Mouse (Mus musculus) CH12.LX (cell line): ENCODE results near the gene Elof1. TPM values are rescaled to one million over a fixed set of nuclear protein-coding genes. Genes with fewer than 3 reads are reported as not detected.

Experiments
- DNase-seq: peaks from one replicate; pipeline ENCODE4 v3.0.0-alpha.2; 2013; ENCODE audit errors: extremely low read depth
- H3K27ac ChIP-seq: 2 replicates; pipeline ENCODE4 v1.5.1; 2012; ENCODE audit warnings: low read depth, mild to moderate bottlenecking, control low read depth, moderate library complexity; ENCODE audit not compliant: insufficient read depth
- H3K27me3 ChIP-seq: replicated peaks from 2 replicates; pipeline ENCODE3; 2012; ENCODE audit warnings: inconsistent platforms
- H3K36me3 ChIP-seq, 2 experiments: replicated peaks in 1 of 2; 2 replicates each; pipeline versions ENCODE3 to v1.6.1; 2012; ENCODE audit warnings: inconsistent platforms in 1 of 2, low read length in 1 of 2, mild to moderate bottlenecking in 1 of 2, mixed read lengths in 1 of 2, moderate library complexity in 1 of 2; ENCODE audit not compliant: control insufficient read depth in 1 of 2, insufficient read depth in 1 of 2
- H3K4me1 ChIP-seq, 2 experiments: 2 replicates each; pipeline ENCODE4 v1.6.1; 2012; ENCODE audit warnings: inconsistent platforms in 1 of 2, moderate library complexity in 1 of 2; ENCODE audit not compliant: insufficient read depth in 2 of 2, control insufficient read depth in 1 of 2
- H3K4me2 ChIP-seq: 2 replicates; pipeline ENCODE4 v1.6.1; 2012; ENCODE audit warnings: low read depth, mild to moderate bottlenecking, control low read depth; ENCODE audit not compliant: poor library complexity, insufficient read depth, severe bottlenecking
- H3K4me3 ChIP-seq, 3 experiments: fragments of 150-350 bp in 1 of 3; sonication (generic) in 1 of 3; replicated peaks in 1 of 3; 2 replicates each; pipeline versions ENCODE3 to v1.5.1; 2011 to 2012; ENCODE audit warnings: low read depth in 2 of 3, low read length in 2 of 3, mild to moderate bottlenecking in 2 of 3, moderate library complexity in 2 of 3, control low read depth in 1 of 3, improper control_type of control experiment in 1 of 3, inconsistent platforms in 1 of 3, mixed read lengths in 1 of 3; ENCODE audit not compliant: poor library complexity in 1 of 3
- H3K79me2 ChIP-seq: replicated peaks from 2 replicates; pipeline ENCODE4 v1.6.1; 2012; ENCODE audit warnings: mild to moderate bottlenecking, moderate library complexity; ENCODE audit not compliant: control insufficient read depth, poor library complexity, insufficient read depth, severe bottlenecking; ENCODE audit errors: extremely low read depth
- H3K9ac ChIP-seq: 2 replicates; pipeline ENCODE4 v1.6.1; 2012; ENCODE audit warnings: low read depth, mild to moderate bottlenecking, control low read depth, moderate library complexity; ENCODE audit not compliant: insufficient read depth
- H3K9me3 ChIP-seq: replicated peaks from 2 replicates; pipeline ENCODE3; 2012; ENCODE audit warnings: low read length, inconsistent platforms, mixed read lengths
- BHLHE40 ChIP-seq: IDR thresholded peaks from 2 replicates; pipeline ENCODE4 v1.6.1; 2011; ENCODE audit warnings: mild to moderate bottlenecking, low read depth, low read length, improper control_type of control experiment
- CHD2 ChIP-seq: IDR thresholded peaks from 2 replicates; pipeline ENCODE4 v1.6.1; 2011; ENCODE audit warnings: low read length, improper control_type of control experiment
- CTCF ChIP-seq, 2 experiments: IDR thresholded peaks in 1 of 2; conservative IDR thresholded peaks in 1 of 2; 2 replicates each; pipeline ENCODE4 v1.5.1; 2011 to 2012; ENCODE audit warnings: low read depth in 2 of 2, low read length in 2 of 2, improper control_type of control experiment in 1 of 2, inconsistent platforms in 1 of 2, mild to moderate bottlenecking in 1 of 2, moderate library complexity in 1 of 2
- ELF1 ChIP-seq: IDR thresholded peaks from 2 replicates; pipeline ENCODE4 v1.6.1; 2014; ENCODE audit warnings: low read depth, mild to moderate bottlenecking, inconsistent platforms, low read length, improper control_type of control experiment
- HCFC1 ChIP-seq: IDR thresholded peaks from 2 replicates; pipeline ENCODE4 v1.6.1; 2012; ENCODE audit warnings: low read depth, mild to moderate bottlenecking, inconsistent platforms, low read length, improper control_type of control experiment
- IRF4 ChIP-seq: IDR thresholded peaks from 2 replicates; pipeline ENCODE4 v1.6.1; 2014; ENCODE audit warnings: low read depth, mild to moderate bottlenecking, inconsistent platforms, low read length, improper control_type of control experiment
- JUND ChIP-seq: conservative IDR thresholded peaks from 2 replicates; pipeline ENCODE4 v1.6.1; 2011; ENCODE audit warnings: low read depth, low read length, improper control_type of control experiment
- KAT2A ChIP-seq: IDR thresholded peaks from 2 replicates; pipeline ENCODE4 v1.6.1; 2012; ENCODE audit warnings: low read length, improper control_type of control experiment, inconsistent platforms; ENCODE audit not compliant: insufficient replicate concordance
- MAFK ChIP-seq: IDR thresholded peaks from 2 replicates; pipeline ENCODE4 v1.6.1; 2011; ENCODE audit warnings: low read length, improper control_type of control experiment; ENCODE audit not compliant: insufficient replicate concordance
- MAX ChIP-seq: IDR thresholded peaks from 2 replicates; pipeline ENCODE4 v1.6.1; 2011; ENCODE audit warnings: low read length, improper control_type of control experiment
- MAZ ChIP-seq: IDR thresholded peaks from 2 replicates; pipeline ENCODE4 v1.6.1; 2012; ENCODE audit warnings: low read depth, mild to moderate bottlenecking, inconsistent platforms, low read length, improper control_type of control experiment, moderate library complexity
- MXI1 ChIP-seq: IDR thresholded peaks from 2 replicates; pipeline ENCODE4 v1.6.1; 2011; ENCODE audit warnings: mild to moderate bottlenecking, low read depth, low read length, improper control_type of control experiment
- MYC ChIP-seq: IDR thresholded peaks from 2 replicates; pipeline ENCODE4 v1.6.1; 2011; ENCODE audit warnings: low read depth, mild to moderate bottlenecking, improper control_type of control experiment, low read length
- NELFE ChIP-seq: IDR thresholded peaks from 2 replicates; pipeline ENCODE4 v1.6.1; 2011; ENCODE audit warnings: low read depth, low read length, improper control_type of control experiment
- NRF1 ChIP-seq: IDR thresholded peaks from 2 replicates; pipeline ENCODE4 v1.6.1; 2014; ENCODE audit warnings: low read depth, mild to moderate bottlenecking, inconsistent platforms, low read length, improper control_type of control experiment, moderate library complexity
- POLR2A ChIP-seq: IDR thresholded peaks from 2 replicates; pipeline ENCODE4 v1.6.1; 2011; ENCODE audit warnings: low read depth, mild to moderate bottlenecking, improper control_type of control experiment, low read length
- POLR2AphosphoS2 ChIP-seq: IDR thresholded peaks from 2 replicates; pipeline ENCODE4 v1.6.1; 2011; ENCODE audit warnings: low read depth, low read length, improper control_type of control experiment
- RAD21 ChIP-seq: IDR thresholded peaks from 2 replicates; pipeline ENCODE4 v1.6.1; 2011; ENCODE audit warnings: low read depth, mild to moderate bottlenecking, low read length, improper control_type of control experiment, moderate library complexity
- RCOR1 ChIP-seq: conservative IDR thresholded peaks from 2 replicates; pipeline ENCODE4 v1.6.1; 2012; ENCODE audit warnings: low read depth, mild to moderate bottlenecking, inconsistent platforms, low read length, improper control_type of control experiment
- SIN3A ChIP-seq: IDR thresholded peaks from 2 replicates; pipeline ENCODE4 v1.6.1; 2012; ENCODE audit warnings: low read length, improper control_type of control experiment, inconsistent platforms
- TBP ChIP-seq: conservative IDR thresholded peaks from 2 replicates; pipeline ENCODE4 v1.6.1; 2011; ENCODE audit warnings: low read depth, low read length, improper control_type of control experiment
- TCF12 ChIP-seq: IDR thresholded peaks from 2 replicates; pipeline ENCODE4 v1.6.1; 2014; ENCODE audit warnings: low read depth, mild to moderate bottlenecking, inconsistent platforms, low read length, improper control_type of control experiment
- UBTF ChIP-seq: IDR thresholded peaks from 2 replicates; pipeline ENCODE4 v1.6.1; 2012; ENCODE audit warnings: low read depth, mild to moderate bottlenecking, inconsistent platforms, low read length, improper control_type of control experiment, moderate library complexity
- USF1 ChIP-seq: IDR thresholded peaks from 2 replicates; pipeline ENCODE4 v1.6.1; 2014; ENCODE audit warnings: low read depth, mild to moderate bottlenecking, inconsistent platforms, low read length, improper control_type of control experiment
- ZMIZ1 ChIP-seq: IDR thresholded peaks from 2 replicates; pipeline ENCODE4 v1.6.1; 2012; ENCODE audit warnings: low read depth, mild to moderate bottlenecking, inconsistent platforms, low read length, improper control_type of control experiment
- ZNF384 ChIP-seq: IDR thresholded peaks from 2 replicates; pipeline ENCODE4 v1.6.1; 2012; ENCODE audit warnings: low read depth, low read length, improper control_type of control experiment, inconsistent platforms
- dilution Hi-C: fragments of 300-500 bp; cut with MboI; formaldehyde crosslinking; loops from 2 replicates; pipeline ENCODE4 v1.14.3; 2020; ENCODE audit warnings: low sequenced_read_pairs; ENCODE audit not compliant: extremely low pct_unique_long_range_greater_than_20kb, extremely low pct_ligation_motif_present
- in situ Hi-C: fragments of 300-500 bp; cut with MboI; formaldehyde crosslinking; loops from 3 replicates; pipeline ENCODE4 v1.14.3; 2019; ENCODE audit warnings: low sequenced_read_pairs, low pct_ligation_motif_present, low pct_unique_long_range_greater_than_20kb, mixed read lengths
- polyA plus RNA-seq: library from polyadenylated mRNA; unstranded; fragments of >175 nt; gene quantifications from 2 replicates; pipeline ENCODE4 v1.2.1, GENCODE M21; 2012; ENCODE audit warnings: low read depth; ENCODE audit not compliant: insufficient read length
- total RNA-seq, 2 experiments: library from RNA; depleted of rRNA; stranded (reverse); fragments of 300-350 nt in 1 of 2; fragments of >200 nt in 1 of 2; gene quantifications; 2 replicates each; pipeline ENCODE4 v1.2.3; 2012 to 2014

Elof1 gene
- total and polyA plus RNA-seq, 3 experiments = 96.9 to 142 (median 111) TPM

- in situ Hi-C loops = no loop called here
- no peak within 1 kb of the TSS for H3K27ac ChIP-seq
- no peaks in the 10 kb centered on the region for H3K27me3 ChIP-seq
- peaks cover 3 to 29% of the 10 kb centered on the region in 2 experiments for H3K36me3 ChIP-seq
- H3K4me3 ChIP-seq = peak within 1 kb of the TSS; percentile 74 to 98 (median 96)
- peak; percentile 96 for DNase-seq
- H3K4me1 ChIP-seq = peaks cover 0 to 18% of the 10 kb centered on the region in 2 experiments; a peak in 2 of 4 replicates
- peak within 1 kb of the TSS; percentile 76 for H3K4me2 ChIP-seq
- peaks cover 3% of the 10 kb centered on the region; the same call in 1 of the 2 replicates for H3K79me2 ChIP-seq
- dilution Hi-C loops = no loop called here
- peak within 1 kb of the TSS; percentile 75 for H3K9ac ChIP-seq
- H3K9me3 ChIP-seq = no peaks in the 10 kb centered on the region
- TF ChIP-seq POLR2A (peak; percentile 84), SIN3A (peak; percentile 92), USF1 (peak; percentile 33; the same call in 1 of the 2 replicates), BHLHE40 (peak; percentile 79), NELFE (peak; percentile 69), POLR2AphosphoS2 (0 out of 2 replicates have a peak, but pooled peaks have one; percentile 64), MXI1 (peak; percentile 99), JUND (no peak), NRF1 (0 out of 2 replicates have a peak, but pooled peaks have one; percentile 9), ZMIZ1 (no peak; the same call in 1 of the 2 replicates), HCFC1 (peak; percentile 63), TBP (0 out of 2 replicates have a peak, but pooled peaks have one; percentile 37), MAX (peak; percentile 81), ELF1 (peak; percentile 88), UBTF (no peak), KAT2A (no peak), MYC (peak; percentile 77), RAD21 (no peak), CHD2 (peak; percentile 41; the same call in 1 of the 2 replicates)
These were observed 31.7 kb downstream of the Elof1 start, which contains the start of gene Ecsit for GRCm38 (mm10) chr9:22085022-22085834. Gene Ecsit, minus strand, starts transcription at chr9:22085438.

DNA sequence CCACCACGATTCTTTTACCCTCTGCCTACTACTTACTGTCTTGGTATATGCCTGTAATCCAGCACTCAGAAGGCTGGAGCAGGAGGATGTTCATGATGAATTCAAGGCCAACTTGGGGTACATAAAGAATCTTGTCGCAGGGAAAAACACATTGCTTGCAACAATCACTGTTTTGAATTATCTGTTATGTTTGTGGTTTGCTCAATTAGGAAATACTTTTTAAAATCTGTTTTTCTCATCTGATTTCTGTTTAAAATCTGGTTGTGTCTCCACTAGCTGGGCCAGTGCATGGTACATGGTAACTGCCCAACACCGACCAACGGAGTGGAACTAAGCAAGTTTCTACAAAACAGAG lies 32.3 kb downstream of the Elof1 start:
- peak overlapping the region; percentile 74 to 98 (median 96) for H3K4me3 ChIP-seq
- peaks cover 3% of the 10 kb centered on the region; the same call in 1 of the 2 replicates for H3K79me2 ChIP-seq
- H3K4me2 ChIP-seq = peak overlapping the region; percentile 76
- H3K27ac ChIP-seq = no peak overlapping the region
- H3K36me3 ChIP-seq = peaks cover 5 to 35% of the 10 kb centered on the region in 2 experiments
- peak overlapping the region; percentile 75 for H3K9ac ChIP-seq
- H3K9me3 ChIP-seq = no peaks in the 10 kb centered on the region
- TF ChIP-seq RAD21 (no peak), CTCF (conservative IDR thresholded peaks at IDR 0.05 in 1 of 2, IDR thresholded peaks at IDR 0.05 in 1 of 2; ENCODE audit: low read depth in 2 of 2, low read length in 2 of 2) (no peak), JUND (no peak), ELF1 (no peak), MYC (no peak), TBP (no peak), NELFE (no peak), IRF4 (no peak), ZNF384 (no peak), TCF12 (no peak), CHD2 (no peak), KAT2A (no peak), MAFK (no peak), NRF1 (no peak), RCOR1 (no peak), MAZ (no peak)
- TF ChIP-seq, all 38 proteins: peak for 0
- DNase-seq = no peak
- no peaks in the 10 kb centered on the region for H3K27me3 ChIP-seq
- dilution Hi-C loops (no loop called here), in situ Hi-C loops (no loop called here)
- H3K4me1 ChIP-seq = peaks cover 0 to 18% of the 10 kb centered on the region in 2 experiments; a peak in 2 of 4 replicates
